Mouse (Mus musculus) adrenal gland, postnatal 25 days (tissue): ENCODE measurements around the gene Prmt2. TPM values are rescaled to one million over a fixed set of nuclear protein-coding genes. Genes with fewer than 3 reads are reported as not detected.

Experiments used
- DNase-seq: peaks from one replicate; pipeline ENCODE4 v3.0.0; 2021; ENCODE audit warnings: mixed read lengths
- long read RNA-seq: library from polyadenylated mRNA; stranded (forward); transcript quantifications from one replicate; pipeline ENCODE4 v2.0.0, GENCODE M21; 2021
- total RNA-seq: library from RNA; stranded (reverse); gene quantifications from 2 replicates; pipeline ENCODE4 v1.2.3, GENCODE M21; 2021

Gene Prmt2
- total RNA-seq: 21.2 and 21.9 TPM in 2 replicates
- long read RNA-seq, transcript Prmt2-201 (11 exons, 2,016 nt): major isoform, 48 of 73 reads
- long read RNA-seq, transcript Prmt2-202 (11 exons, 2,052 nt): minor isoform, 15 of 73 reads
- long read RNA-seq, partial matches to known transcripts: 5 of 73 reads
- long read RNA-seq, other reads (novel, unspliced or antisense): 3 of 73 reads

- DNase-seq: peak; percentile 91
Observed at GRCm38 (mm10) chr10:76237341-76238225, at the start of gene Prmt2. Gene Prmt2, minus strand, starts transcription at chr10:76237865.

- no peak for DNase-seq
Observed at GRCm38 (mm10) chr10:76278541-76279097, 41.0 kb upstream of the Prmt2 start.

- DNase-seq: no peak
Observed at GRCm38 (mm10) chr10:76275256-76275655, 37.6 kb upstream of the Prmt2 start.

- peak; percentile 25 for DNase-seq
Observed at GRCm38 (mm10) chr10:76271238-76271637, 33.6 kb upstream of the Prmt2 start.

GRCm38 (mm10) chr10:76262431-76262830 lies 24.8 kb upstream of the Prmt2 start:
- DNase-seq: no peak

- no peak for DNase-seq
Observed at GRCm38 (mm10) chr10:76261447-76261846, 23.8 kb upstream of the Prmt2 start.

GRCm38 (mm10) chr10:76260358-76261059 lies 22.8 kb upstream of the Prmt2 start:
- no peak for DNase-seq

GRCm38 (mm10) chr10:76259566-76260232 lies 22.0 kb upstream of the Prmt2 start:
- DNase-seq: no peak

GRCm38 (mm10) chr10:76257719-76258390 lies 20.2 kb upstream of the Prmt2 start:
- peak; percentile 67 for DNase-seq

- DNase-seq: no peak
Observed at GRCm38 (mm10) chr10:76257231-76257630, 19.6 kb upstream of the Prmt2 start.

GRCm38 (mm10) chr10:76255617-76256016 lies 18.0 kb upstream of the Prmt2 start:
- DNase-seq: no peak

- no peak for DNase-seq
Observed at GRCm38 (mm10) chr10:76253536-76253935, 15.9 kb upstream of the Prmt2 start, which contains the start of gene S100b. Gene S100b, plus strand, starts transcription at chr10:76253853.

- DNase-seq: no peak
Observed at GRCm38 (mm10) chr10:76253079-76253478, 15.4 kb upstream of the Prmt2 start.

GRCm38 (mm10) chr10:76250870-76251269 lies 13.2 kb upstream of the Prmt2 start:
- no peak for DNase-seq

GRCm38 (mm10) chr10:76248647-76248968 lies 10.9 kb upstream of the Prmt2 start:
- no peak for DNase-seq

GRCm38 (mm10) chr10:76247960-76248646 lies 10.4 kb upstream of the Prmt2 start:
- no peak for DNase-seq

GRCm38 (mm10) chr10:76246601-76247000 lies 8.9 kb upstream of the Prmt2 start:
- no peak for DNase-seq

GRCm38 (mm10) chr10:76245106-76245505 lies 7.4 kb upstream of the Prmt2 start:
- no peak for DNase-seq

- no peak for DNase-seq
Observed at GRCm38 (mm10) chr10:76239401-76239800, 1.7 kb upstream of the Prmt2 start.

- no peak for DNase-seq
Observed at GRCm38 (mm10) chr10:76229627-76230026, 8.0 kb downstream of the Prmt2 start.

GRCm38 (mm10) chr10:76225944-76226343 lies 11.7 kb downstream of the Prmt2 start:
- no peak for DNase-seq
